Mouse (Mus musculus): ENCODE measurements at regions not wholly inside any gene's neighbourhood (a gene's known extent, or its start where the extent isn't known, plus 50 kb on each side); places are given as distances from the start of the nearest gene placed in this dataset.
"Not testable (repeated sequence)": the region's sequence is repeated elsewhere in the genome, so short reads cannot be mapped to it uniquely, and the experiment has no call there.

- 91% methylated on average over 9 of the region's 9 CpGs for WGBS (ENCODE audit: missing documents)
- H3K27ac ChIP-seq = no peak overlapping the region
- H3K4me3 ChIP-seq (ENCODE audit: inconsistent target) = no peak overlapping the region
- no peaks in the 10 kb centered on the region for H3K79me2 ChIP-seq (ENCODE audit: inconsistent target)
- H3K36me3 ChIP-seq (ENCODE audit: inconsistent target) = no peaks in the 10 kb centered on the region
Measured at GRCm38 (mm10) chr12:29014601-29015000, 263.0 kb downstream of the Eipr1 start.

- Histone ChIP-seq H3K36me3 (ENCODE audit: inconsistent target) (no peaks in the 10 kb centered on the region), H3K27ac (no peak overlapping the region), H3K79me2 (ENCODE audit: inconsistent target) (no peaks in the 10 kb centered on the region), H3K4me3 (ENCODE audit: inconsistent target) (no peak overlapping the region)
- WGBS (ENCODE audit: missing documents) = 73% methylated on average over 10 of the region's 10 CpGs
Measured at GRCm38 (mm10) chr12:29015200-29015862, 263.7 kb downstream of the Eipr1 start.

- Histone ChIP-seq H3K36me3 (ENCODE audit: inconsistent target) (no peaks in the 10 kb centered on the region), H3K27ac (no peak overlapping the region), H3K79me2 (ENCODE audit: inconsistent target) (no peaks in the 10 kb centered on the region), H3K4me3 (ENCODE audit: inconsistent target) (no peak overlapping the region)
- WGBS (ENCODE audit: missing documents) = 75% methylated on average over 5 of the region's 5 CpGs
Measured at GRCm38 (mm10) chr12:29021152-29021551, 269.5 kb downstream of the Eipr1 start.

- WGBS (ENCODE audit: missing documents) = 32% methylated on average over 3 of the region's 3 CpGs
- no peak overlapping the region for H3K4me3 ChIP-seq (ENCODE audit: inconsistent target)
Measured at GRCm38 (mm10) chr12:29028171-29028570, 276.6 kb downstream of the Eipr1 start.

GRCm38 (mm10) chr12:29029461-29029860 lies 277.9 kb downstream of the Eipr1 start:
- 76% methylated on average over 7 of the region's 7 CpGs for WGBS (ENCODE audit: missing documents)

More at GRCm38 (mm10) chr12:29028171-29028570, 276.6 kb downstream of the Eipr1 start:
- H3K27ac ChIP-seq = no peak overlapping the region
- H3K79me2 ChIP-seq (ENCODE audit: inconsistent target) = no peaks in the 10 kb centered on the region
- H3K36me3 ChIP-seq (ENCODE audit: inconsistent target) = no peaks in the 10 kb centered on the region

GRCm38 (mm10) chr12:29046009-29046408 lies 294.4 kb downstream of the Eipr1 start:
- 78% methylated on average over 8 of the region's 8 CpGs for WGBS (ENCODE audit: missing documents)
- H3K27ac ChIP-seq = no peak overlapping the region

More at GRCm38 (mm10) chr12:29029461-29029860, 277.9 kb downstream of the Eipr1 start:
- no peak overlapping the region for H3K4me3 ChIP-seq (ENCODE audit: inconsistent target)
- H3K79me2 ChIP-seq (ENCODE audit: inconsistent target) = no peaks in the 10 kb centered on the region
- H3K27ac ChIP-seq = no peak overlapping the region
- no peaks in the 10 kb centered on the region for H3K36me3 ChIP-seq (ENCODE audit: inconsistent target)

GRCm38 (mm10) chr12:29048596-29048995 lies 297.0 kb downstream of the Eipr1 start:
- H3K36me3 ChIP-seq (ENCODE audit: inconsistent target); H3K4me3 ChIP-seq (ENCODE audit: inconsistent target); H3K79me2 ChIP-seq (ENCODE audit: inconsistent target); H3K27ac ChIP-seq: not testable (repeated sequence)
- WGBS (ENCODE audit: missing documents) = 39% methylated on average over 3 of the region's 4 CpGs

More at GRCm38 (mm10) chr12:29046009-29046408, 294.4 kb downstream of the Eipr1 start:
- no peak overlapping the region for H3K4me3 ChIP-seq (ENCODE audit: inconsistent target)
- H3K79me2 ChIP-seq (ENCODE audit: inconsistent target) = no peaks in the 10 kb centered on the region
- no peaks in the 10 kb centered on the region for H3K36me3 ChIP-seq (ENCODE audit: inconsistent target)

GRCm38 (mm10) chr12:29049105-29049511 lies 297.5 kb downstream of the Eipr1 start:
- H3K36me3 ChIP-seq (ENCODE audit: inconsistent target) = no peaks in the 10 kb centered on the region
- WGBS (ENCODE audit: missing documents) = 15% methylated on average over 8 of the region's 8 CpGs
- no peak overlapping the region for H3K27ac ChIP-seq
- H3K4me3 ChIP-seq (ENCODE audit: inconsistent target) = no peak overlapping the region
- H3K79me2 ChIP-seq (ENCODE audit: inconsistent target) = no peaks in the 10 kb centered on the region

GRCm38 (mm10) chr12:29049801-29050200 lies 298.2 kb downstream of the Eipr1 start:
- H3K36me3 ChIP-seq (ENCODE audit: inconsistent target) = no peaks in the 10 kb centered on the region
- no peak overlapping the region for H3K27ac ChIP-seq
- no peaks in the 10 kb centered on the region for H3K79me2 ChIP-seq (ENCODE audit: inconsistent target)
- no peak overlapping the region for H3K4me3 ChIP-seq (ENCODE audit: inconsistent target)

- Histone ChIP-seq H3K36me3 (ENCODE audit: inconsistent target) (no peaks in the 10 kb centered on the region), H3K79me2 (ENCODE audit: inconsistent target) (no peaks in the 10 kb centered on the region), H3K27ac (no peak overlapping the region), H3K4me3 (ENCODE audit: inconsistent target) (no peak overlapping the region)
- 84% methylated on average over 8 of the region's 8 CpGs for WGBS (ENCODE audit: missing documents)
Measured at GRCm38 (mm10) chr12:29050516-29051251, 299.1 kb downstream of the Eipr1 start.

- H3K36me3 ChIP-seq (ENCODE audit: inconsistent target) = no peaks in the 10 kb centered on the region
- H3K79me2 ChIP-seq (ENCODE audit: inconsistent target) = no peaks in the 10 kb centered on the region
- no peak overlapping the region for H3K4me3 ChIP-seq (ENCODE audit: inconsistent target)
- 46% methylated on average over 7 of the region's 7 CpGs for WGBS (ENCODE audit: missing documents)
- H3K27ac ChIP-seq = no peak overlapping the region
Measured at GRCm38 (mm10) chr12:29054367-29054766, 302.8 kb downstream of the Eipr1 start.

- Histone ChIP-seq H3K4me3 (ENCODE audit: inconsistent target) (no peak overlapping the region), H3K36me3 (ENCODE audit: inconsistent target) (no peaks in the 10 kb centered on the region), H3K27ac (no peak overlapping the region), H3K79me2 (ENCODE audit: inconsistent target) (no peaks in the 10 kb centered on the region)
- WGBS (ENCODE audit: missing documents) = 79% methylated on average over 14 of the region's 14 CpGs
Measured at GRCm38 (mm10) chr12:29062025-29062637, 310.5 kb downstream of the Eipr1 start.

GRCm38 (mm10) chr12:29062801-29063200 lies 311.2 kb downstream of the Eipr1 start:
- Histone ChIP-seq H3K27ac (no peak overlapping the region), H3K36me3 (ENCODE audit: inconsistent target) (no peaks in the 10 kb centered on the region), H3K4me3 (ENCODE audit: inconsistent target) (no peak overlapping the region), H3K79me2 (ENCODE audit: inconsistent target) (no peaks in the 10 kb centered on the region)
- WGBS (ENCODE audit: missing documents) = 84% methylated on average over 3 of the region's 3 CpGs

- H3K4me3 ChIP-seq (ENCODE audit: inconsistent target) = no peak overlapping the region
- H3K27ac ChIP-seq = no peak overlapping the region
- no peaks in the 10 kb centered on the region for H3K79me2 ChIP-seq (ENCODE audit: inconsistent target)
- no peaks in the 10 kb centered on the region for H3K36me3 ChIP-seq (ENCODE audit: inconsistent target)
- WGBS (ENCODE audit: missing documents) = 41% methylated on average over 5 of the region's 5 CpGs
Measured at GRCm38 (mm10) chr12:29068180-29068579, 316.6 kb downstream of the Eipr1 start.
